Mouse (Mus musculus) ES-Bruce4 (cell line): Measurements from ENCODE around the gene Dlgap4.

Experiments
- CTCF ChIP-seq: IDR thresholded peaks from one replicate; pipeline ENCODE4 v1.8.1; 2011; ENCODE audit warnings: low read depth, low read length
- EP300 ChIP-seq: IDR thresholded peaks from 2 replicates; pipeline ENCODE4 v1.6.1; 2011; ENCODE audit warnings: low read depth, low read length; ENCODE audit not compliant: insufficient read depth
- POLR2A ChIP-seq: IDR thresholded peaks from one replicate; pipeline ENCODE4 v1.8.1; 2011; ENCODE audit warnings: low read length; ENCODE audit not compliant: insufficient read depth

DNA sequence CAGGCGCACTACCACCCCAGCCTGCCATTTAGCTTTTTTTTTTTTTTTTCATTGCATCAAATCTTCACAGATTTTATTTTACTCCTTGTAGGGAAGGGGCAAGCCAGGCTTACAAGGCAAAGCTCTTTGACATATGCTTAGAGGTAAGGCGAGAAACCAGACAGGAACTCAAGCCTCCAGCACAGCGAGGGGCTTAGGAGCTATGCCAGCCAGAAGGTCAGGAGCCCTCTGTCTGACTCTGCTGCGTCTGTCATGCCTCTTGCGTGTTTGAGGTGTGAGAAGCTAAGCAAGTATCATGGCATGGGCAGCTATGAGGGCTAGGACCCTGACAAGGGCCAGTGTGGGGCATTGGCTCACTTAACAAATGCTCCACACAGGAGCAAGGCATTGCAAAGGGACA is 53.8 kb downstream of the Dlgap4 start:
- no peak for TF ChIP-seq EP300
- no peak for TF ChIP-seq CTCF
- no peak for TF ChIP-seq POLR2A
